Mouse (Mus musculus) spleen, postnatal 36 days (tissue): ENCODE results near the gene Prb1.
"Not testable (repeated sequence)": the region's sequence is repeated elsewhere in the genome, so short reads cannot be mapped to it uniquely, and the experiment has no call there.

ENCODE experiments used
- DNase-seq, 2 experiments: peaks; one replicate each; pipeline ENCODE4 v3.0.0; 2022; ENCODE audit warnings: low spot score in 2 of 2, mixed read lengths in 1 of 2

Gene Prb1

GRCm38 (mm10) chr6:132210421-132210820 lies at the start of gene Prb1:
Gene Prb1, minus strand, starts transcription at chr6:132210521.
- not testable (repeated sequence) for DNase-seq
